Mouse (Mus musculus) layer of hippocampus, adult 9-10 months (tissue): ENCODE measurements around the gene Btbd9.

Experiments used
- DNase-seq: peaks from one replicate; pipeline ENCODE4 v3.0.0; 2022; ENCODE audit warnings: low spot score

Gene Btbd9

GRCm38 (mm10) chr17:30200283-30200682 is 376.0 kb downstream of the Btbd9 start:
- DNase-seq, result no peak

- DNase-seq, result no peak
Measured at GRCm38 (mm10) chr17:30199374-30200247, 376.7 kb downstream of the Btbd9 start.

- no peak for DNase-seq
Measured at GRCm38 (mm10) chr17:30198422-30198821, 377.9 kb downstream of the Btbd9 start.

- no peak for DNase-seq
Measured at GRCm38 (mm10) chr17:30197280-30198030, 378.8 kb downstream of the Btbd9 start.

GRCm38 (mm10) chr17:30196401-30197279 is 379.6 kb downstream of the Btbd9 start:
- no peak for DNase-seq

- no peak for DNase-seq
Measured at GRCm38 (mm10) chr17:30195591-30196183, 380.6 kb downstream of the Btbd9 start.

- DNase-seq, result no peak
Measured at GRCm38 (mm10) chr17:30194629-30195445, 381.5 kb downstream of the Btbd9 start.

- no peak for DNase-seq
Measured at GRCm38 (mm10) chr17:30194091-30194490, 382.2 kb downstream of the Btbd9 start.

- DNase-seq, result no peak
Measured at GRCm38 (mm10) chr17:30193615-30194014, 382.7 kb downstream of the Btbd9 start.

GRCm38 (mm10) chr17:30192416-30193005 is 383.8 kb downstream of the Btbd9 start:
- DNase-seq, result no peak

GRCm38 (mm10) chr17:30191097-30191640 is 385.1 kb downstream of the Btbd9 start:
- DNase-seq, result no peak

- DNase-seq, result no peak
Measured at GRCm38 (mm10) chr17:30188031-30188981, 388.0 kb downstream of the Btbd9 start.

GRCm38 (mm10) chr17:30187581-30187980 is 388.7 kb downstream of the Btbd9 start:
- DNase-seq, result no peak

GRCm38 (mm10) chr17:30187154-30187553 is 389.1 kb downstream of the Btbd9 start:
- DNase-seq, result no peak

- no peak for DNase-seq
Measured at GRCm38 (mm10) chr17:30183561-30183960, 392.7 kb downstream of the Btbd9 start.

- no peak for DNase-seq
Measured at GRCm38 (mm10) chr17:30182063-30182462, 394.2 kb downstream of the Btbd9 start.

- DNase-seq, result no peak
Measured at GRCm38 (mm10) chr17:30181554-30181953, 394.7 kb downstream of the Btbd9 start.

- DNase-seq, result no peak
Measured at GRCm38 (mm10) chr17:30180197-30180596, 396.1 kb downstream of the Btbd9 start.

GRCm38 (mm10) chr17:30178402-30178801 is 397.9 kb downstream of the Btbd9 start:
- DNase-seq, result no peak
